Mouse (Mus musculus) forebrain, embryonic 16.5 days (tissue): ENCODE measurements at regions not wholly inside any gene's neighbourhood (a gene's known extent, or its start where the extent isn't known, plus 50 kb on each side); places are given as distances from the start of the nearest gene placed in this dataset.

Source experiments
- ATAC-seq: fragments of 200-750 bp; cut with Nextera tagmentation; 2 replicates; pipeline ENCODE4 v1.8.0; 2017; ENCODE audit warnings: mild to moderate bottlenecking, moderate library complexity
- H3K27ac ChIP-seq: fragments of 300-500 bp; sonication (generic); 2 replicates; pipeline ENCODE4 v1.5.1; 2014; ENCODE audit warnings: low read length, control low read depth
- H3K27me3 ChIP-seq: fragments of 300-500 bp; sonication (generic); replicated peaks from 2 replicates; pipeline ENCODE4 v1.6.1; 2014; ENCODE audit warnings: low read length; ENCODE audit not compliant: control insufficient read depth, insufficient read depth
- H3K36me3 ChIP-seq: fragments of 300-500 bp; sonication (generic); 2 replicates; pipeline ENCODE4 v1.6.1; 2014; ENCODE audit not compliant: control insufficient read depth, insufficient read depth
- H3K4me1 ChIP-seq: fragments of 300-500 bp; sonication (generic); replicated peaks from 2 replicates; pipeline ENCODE4 v1.6.1; 2014; ENCODE audit warnings: low read length; ENCODE audit not compliant: control insufficient read depth, insufficient read depth
- H3K4me2 ChIP-seq: fragments of 300-500 bp; sonication (generic); 2 replicates; pipeline ENCODE4 v1.6.1; 2014; ENCODE audit warnings: mild to moderate bottlenecking, low read length, control low read depth
- H3K4me3 ChIP-seq: fragments of 300-500 bp; sonication (generic); replicated peaks from 2 replicates; pipeline ENCODE4 v1.5.1; 2014; ENCODE audit warnings: mild to moderate bottlenecking, low read length, control low read depth
- H3K9ac ChIP-seq: fragments of 300-500 bp; sonication (generic); replicated peaks from 2 replicates; pipeline ENCODE4 v1.6.1; 2014; ENCODE audit warnings: low read depth, low read length, control low read depth
- H3K9me3 ChIP-seq: fragments of 300-500 bp; sonication (generic); 2 replicates; pipeline ENCODE4 v1.6.1; 2016; ENCODE audit warnings: low read length; ENCODE audit not compliant: control insufficient read depth
- WGBS: fragments of 180-500 bp; shearing (Covaris S2); extraction: QIAGEN DNeasy Blood & Tissue Kit; methylation state at CpG from one replicate; pipeline ENCODE4 v1.1.7; 2014; 5-methylcytosine and 5-hydroxymethylcytosine counted together

GRCm38 (mm10) chr14:109457537-109458053 lies 543.6 kb upstream of the Slitrk1 start:
- no peaks in the 10 kb centered on the region for H3K36me3 ChIP-seq
- ATAC-seq, result no peak
- H3K4me3 ChIP-seq, result no peak overlapping the region
- no peak overlapping the region for H3K4me2 ChIP-seq
- no peaks in the 10 kb centered on the region for H3K27me3 ChIP-seq
- H3K27ac ChIP-seq, result no peak overlapping the region
- H3K4me1 ChIP-seq, result no peaks in the 10 kb centered on the region
- H3K9ac ChIP-seq, result no peak overlapping the region
- no peaks in the 10 kb centered on the region for H3K9me3 ChIP-seq

- Histone ChIP-seq H3K4me1 (no peaks in the 10 kb centered on the region; the same call in 1 of the 2 replicates), H3K36me3 (no peaks in the 10 kb centered on the region), H3K9me3 (no peaks in the 10 kb centered on the region), H3K27me3 (no peaks in the 10 kb centered on the region), H3K27ac (no peak overlapping the region), H3K4me3 (no peak overlapping the region), H3K9ac (no peak overlapping the region), H3K4me2 (no peak overlapping the region)
- ATAC-seq, result no peak
These were observed 520.2 kb upstream of the Slitrk1 start for GRCm38 (mm10) chr14:109434205-109434604.

GRCm38 (mm10) chr14:109432893-109433524 lies 519.1 kb upstream of the Slitrk1 start:
- Histone ChIP-seq H3K9ac (no peak overlapping the region), H3K4me1 (no peaks in the 10 kb centered on the region; the same call in 1 of the 2 replicates), H3K9me3 (no peaks in the 10 kb centered on the region), H3K27me3 (no peaks in the 10 kb centered on the region), H3K27ac (no peak overlapping the region), H3K4me2 (no peak overlapping the region), H3K4me3 (no peak overlapping the region), H3K36me3 (no peaks in the 10 kb centered on the region)
- ATAC-seq, result peak; percentile 55
- 26% methylated on average over 3 of the region's 3 CpGs for WGBS
